Mouse (Mus musculus): ENCODE results near the gene 9330161L09Rik. TPM values are rescaled to one million over a fixed set of nuclear protein-coding genes. Genes with fewer than 3 reads are reported as not detected.

9330161L09Rik gene
- total and polyA plus RNA-seq, 3 experiments = 0.70 to 2.2 (median 0.98) TPM

Other genes with a start within 250 kb of the 9330161L09Rik start
- gene Prima1, start 165.7 kb downstream of the 9330161L09Rik start, total RNA-seq (2021) = 1 to 10 TPM in 1 of 2 experiments, under 1 TPM in 1; 0.75 to 2.9 TPM
- 1.1 and 2.2 TPM in 2 replicates for gene Prima1, start 165.7 kb downstream of the 9330161L09Rik start, polyA plus RNA-seq (2012; rRNA removed)
- gene Fam181a, start 96.8 kb downstream of the 9330161L09Rik start, total RNA-seq (2021) = not detected
- 0.22 TPM in 1 of 2 replicates, not detected in the other for gene Fam181a, start 96.8 kb downstream of the 9330161L09Rik start, polyA plus RNA-seq (2012; rRNA removed)
- gene Asb2, start 51.8 kb downstream of the 9330161L09Rik start, total RNA-seq (2021) = 1 to 10 TPM; 1.2 to 2.0 TPM
- gene Asb2, start 51.8 kb downstream of the 9330161L09Rik start, polyA plus RNA-seq (2012; rRNA removed) = 6.3 and 8.2 TPM in 2 replicates
- gene Otub2, start 19.1 kb downstream of the 9330161L09Rik start, total RNA-seq (2021) = 1 to 10 TPM; 3.0 to 3.8 TPM
- 2.6 and 3.3 TPM in 2 replicates for gene Otub2, start 19.1 kb downstream of the 9330161L09Rik start, polyA plus RNA-seq (2012; rRNA removed)
- 100 to 1,000 TPM; 116 to 132 TPM for gene Ddx24, start 18.0 kb upstream of the 9330161L09Rik start, total RNA-seq (2021)
- 29.0 and 38.9 TPM in 2 replicates for gene Ddx24, start 18.0 kb upstream of the 9330161L09Rik start, polyA plus RNA-seq (2012; rRNA removed)
- 1,000 to 10,000 TPM in 1 of 2 experiments, 100 to 1,000 TPM in 1; 923 to 1,715 TPM for gene Ifi27, start 26.4 kb upstream of the 9330161L09Rik start, total RNA-seq (2021)
- gene Ifi27, start 26.4 kb upstream of the 9330161L09Rik start, polyA plus RNA-seq (2012; rRNA removed) = 1,448 and 1,459 TPM in 2 replicates
- gene Ifi27l2a, start 35.9 kb upstream of the 9330161L09Rik start, total RNA-seq (2021) = 1,000 to 10,000 TPM in 1 of 2 experiments, 100 to 1,000 TPM in 1; 340 to 1,466 TPM
- gene Ifi27l2a, start 35.9 kb upstream of the 9330161L09Rik start, polyA plus RNA-seq (2012; rRNA removed) = 539 and 2,543 TPM in 2 replicates
- gene Ifi27l2b, start 49.4 kb upstream of the 9330161L09Rik start, total RNA-seq (2021) = not detected
- gene Ifi27l2b, start 49.4 kb upstream of the 9330161L09Rik start, polyA plus RNA-seq (2012; rRNA removed) = not detected in 2 replicates
- 1 to 10 TPM; 2.9 to 4.8 TPM for gene Ppp4r4, start 124.5 kb upstream of the 9330161L09Rik start, total RNA-seq (2021)
- gene Ppp4r4, start 124.5 kb upstream of the 9330161L09Rik start, polyA plus RNA-seq (2012; rRNA removed) = 0.98 and 2.1 TPM in 2 replicates
- gene Serpina10, start 223.6 kb upstream of the 9330161L09Rik start, total RNA-seq (2021) = under 1 TPM in 1 of 2 experiments, not detected in 1; 0.46 TPM
- gene Serpina10, start 223.6 kb upstream of the 9330161L09Rik start, polyA plus RNA-seq (2012; rRNA removed) = not detected in 2 replicates
- gene Serpina6, start 249.4 kb upstream of the 9330161L09Rik start, total RNA-seq (2021) = 1 to 10 TPM; 1.7 to 5.4 TPM
- gene Serpina6, start 249.4 kb upstream of the 9330161L09Rik start, polyA plus RNA-seq (2012; rRNA removed) = 0.27 and 1.3 TPM in 2 replicates

Data from adrenal gland, adult 2 months (tissue).